Mouse (Mus musculus): ENCODE results near the gene Ezh1. TPM values are rescaled to one million over a fixed set of nuclear protein-coding genes. Genes with fewer than 3 reads are reported as not detected.

Gene Ezh1
- polyA plus RNA-seq, 1 experiment, result 4.5 TPM

DNA sequence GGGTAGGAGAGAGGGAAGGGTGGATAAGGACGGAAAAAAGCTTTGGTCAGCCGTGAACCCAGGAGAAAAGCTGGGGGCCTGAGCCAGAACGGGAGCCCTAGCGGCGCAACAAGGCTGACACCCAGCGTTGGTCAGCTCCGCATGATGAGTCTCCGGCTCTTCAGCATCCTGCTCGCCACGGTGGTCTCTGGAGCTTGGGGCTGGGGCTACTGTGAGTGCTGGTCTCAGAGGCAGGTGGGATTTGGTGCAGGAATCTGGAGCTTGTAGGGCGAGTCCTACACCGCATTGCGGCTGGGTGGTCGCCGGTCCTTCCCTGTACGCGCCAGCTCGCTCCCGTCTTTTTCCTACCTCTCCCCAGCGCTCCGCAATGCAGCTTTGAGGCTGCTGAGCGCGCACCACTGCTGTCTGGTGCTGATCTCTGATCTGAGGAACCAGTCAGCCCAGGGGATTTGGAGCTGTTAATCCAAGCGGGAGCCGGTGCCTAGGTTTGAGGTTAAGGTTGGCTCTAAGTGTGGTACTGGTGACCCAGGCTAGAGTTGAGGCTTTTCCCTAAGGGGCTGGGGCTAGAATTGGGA is 50.1 kb downstream of the Ezh1 start:
- no peak overlapping the region for H3ac ChIP-seq (ENCODE audit: control insufficient read depth, insufficient read length, low read depth)
- H3K27me3 ChIP-seq (ENCODE audit: control insufficient read depth, insufficient read depth, insufficient read length), result no peaks in the 10 kb centered on the region
- H3K36me3 ChIP-seq (ENCODE audit: control insufficient read depth, insufficient read depth), result no peaks in the 10 kb centered on the region
- no peaks in the 10 kb centered on the region for H3K79me3 ChIP-seq (ENCODE audit: low read depth)
- no peak overlapping the region for H3K4me3 ChIP-seq (ENCODE audit: insufficient read depth, poor library complexity, severe bottlenecking)
- no peak for TF ChIP-seq USF1 (IDR thresholded peaks at IDR 0.05; ENCODE audit: low read depth)
- no peak for TF ChIP-seq MYOD1 (IDR thresholded peaks at IDR 0.05; ENCODE audit: control insufficient read depth, insufficient read length, low read depth)
- TF ChIP-seq CEBPB (IDR thresholded peaks at IDR 0.05; ENCODE audit: low read depth), result no peak
- TF ChIP-seq CTCF (IDR thresholded peaks at IDR 0.05; ENCODE audit: control insufficient read depth, insufficient read depth, insufficient read length), result peak; percentile 25
- TF ChIP-seq FOSL1 (IDR thresholded peaks at IDR 0.05; ENCODE audit: insufficient read depth, low read length, poor library complexity, severe bottlenecking), result no peak
- no peak for TF ChIP-seq MAX (IDR thresholded peaks at IDR 0.05)
- H3K79me2 ChIP-seq (ENCODE audit: control insufficient read depth, insufficient read depth), result no peaks in the 10 kb centered on the region

DNA sequence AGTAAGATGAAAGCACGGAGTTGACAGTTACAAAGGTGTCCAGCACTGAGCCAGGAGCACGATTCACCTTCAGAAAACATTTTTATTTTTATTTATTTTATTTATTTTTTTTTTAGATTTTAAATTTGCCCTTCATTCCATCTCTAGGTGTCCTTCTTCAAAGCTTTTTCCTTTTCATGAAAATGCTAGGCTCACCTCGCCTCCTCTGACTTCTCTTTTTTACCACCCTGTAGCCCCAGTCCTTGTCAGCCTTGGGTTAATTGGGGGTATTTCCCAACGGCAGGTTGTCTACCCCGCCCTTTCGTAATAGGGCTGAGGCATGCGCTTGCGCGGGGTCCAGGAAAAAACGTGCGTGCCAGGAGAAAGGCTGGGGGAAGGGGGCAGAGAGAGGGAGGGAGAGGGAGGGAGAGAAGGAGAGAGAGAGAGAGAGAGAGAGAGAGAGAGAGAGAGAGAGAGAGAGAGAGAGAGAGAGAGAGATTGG is 50.6 kb downstream of the Ezh1 start:
- no peaks in the 10 kb centered on the region for H3K27me3 ChIP-seq (ENCODE audit: control insufficient read depth, insufficient read depth, insufficient read length)
- TF ChIP-seq USF1 (IDR thresholded peaks at IDR 0.05; ENCODE audit: low read depth) (no peak), MAX (IDR thresholded peaks at IDR 0.05) (no peak), MYOD1 (IDR thresholded peaks at IDR 0.05; ENCODE audit: control insufficient read depth, insufficient read length, low read depth) (no peak), CTCF (IDR thresholded peaks at IDR 0.05; ENCODE audit: control insufficient read depth, insufficient read depth, insufficient read length) (no peak), CEBPB (IDR thresholded peaks at IDR 0.05; ENCODE audit: low read depth) (no peak), FOSL1 (IDR thresholded peaks at IDR 0.05; ENCODE audit: insufficient read depth, low read length, poor library complexity, severe bottlenecking) (no peak), MYOG (IDR thresholded peaks at IDR 0.05; ENCODE audit: control insufficient read depth, extremely low read depth, insufficient read length) (no peak)
- peaks cover 3% of the 10 kb centered on the region for H3K79me2 ChIP-seq (ENCODE audit: control insufficient read depth, insufficient read depth)
- H3K36me3 ChIP-seq (ENCODE audit: control insufficient read depth, insufficient read depth), result no peaks in the 10 kb centered on the region
- no peak overlapping the region for H3ac ChIP-seq (ENCODE audit: control insufficient read depth, insufficient read length, low read depth)
- no peak overlapping the region for H3K4me3 ChIP-seq (ENCODE audit: insufficient read depth, poor library complexity, severe bottlenecking)
- H3K79me3 ChIP-seq (ENCODE audit: low read depth), result no peaks in the 10 kb centered on the region

DNA sequence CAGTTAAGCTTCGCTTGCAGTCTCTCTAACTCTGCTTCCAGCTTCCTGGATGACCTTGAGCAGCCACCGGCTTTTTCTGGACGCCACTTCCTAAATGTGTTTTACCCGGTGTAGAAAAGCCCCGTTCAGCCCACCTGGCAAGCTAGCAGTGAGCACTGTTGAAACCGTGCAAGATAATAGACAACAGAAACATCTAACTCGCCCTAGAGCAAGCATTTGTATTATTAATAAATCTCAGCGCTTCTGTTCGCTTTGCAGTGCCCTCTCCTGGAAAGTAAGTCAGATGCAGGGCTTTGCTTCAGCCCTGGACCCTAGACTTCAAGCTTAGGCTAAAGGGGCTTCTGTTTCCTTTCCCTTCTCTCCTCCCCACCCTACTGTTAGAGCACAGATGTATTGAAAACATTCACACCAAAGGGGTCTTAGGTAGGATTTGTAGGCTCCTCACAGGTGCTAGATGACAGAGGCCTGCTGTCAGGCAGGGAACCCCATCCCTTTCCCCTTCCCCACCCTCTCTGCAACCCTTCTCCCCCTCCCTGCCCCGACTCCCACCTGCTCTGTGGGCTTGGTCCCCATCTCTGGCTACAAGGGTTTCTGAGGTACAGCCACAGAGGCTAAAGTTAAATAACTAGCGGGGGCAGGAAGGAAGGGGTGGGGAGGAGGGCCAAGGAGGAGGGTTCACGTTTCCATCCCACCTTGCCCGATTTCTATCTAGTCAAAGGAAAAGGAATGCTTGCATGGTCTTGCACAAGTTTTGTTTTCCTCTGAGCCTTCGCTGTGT is 51.2 kb downstream of the Ezh1 start, which contains the start of gene Ccr10:
TSS of gene Ccr10 (minus strand) at position 593 of the 778 bp plus-strand sequence.
- Histone ChIP-seq H3ac (ENCODE audit: control insufficient read depth, insufficient read length, low read depth) (no peak within 1 kb of the TSS), H3K27me3 (ENCODE audit: control insufficient read depth, insufficient read depth, insufficient read length) (no peaks in the 10 kb centered on the region), H3K79me3 (ENCODE audit: low read depth) (peaks cover 4% of the 10 kb centered on the region), H3K4me3 (ENCODE audit: insufficient read depth, poor library complexity, severe bottlenecking) (peak within 1 kb of the TSS; percentile 29), H3K36me3 (ENCODE audit: control insufficient read depth, insufficient read depth) (no peaks in the 10 kb centered on the region), H3K79me2 (ENCODE audit: control insufficient read depth, insufficient read depth) (peaks cover 9% of the 10 kb centered on the region)
- TF ChIP-seq MYOD1 (IDR thresholded peaks at IDR 0.05; ENCODE audit: control insufficient read depth, insufficient read length, low read depth) (no peak), MAX (IDR thresholded peaks at IDR 0.05) (no peak), FOSL1 (IDR thresholded peaks at IDR 0.05; ENCODE audit: insufficient read depth, low read length, poor library complexity, severe bottlenecking) (no peak), CTCF (IDR thresholded peaks at IDR 0.05; ENCODE audit: control insufficient read depth, insufficient read depth, insufficient read length) (no peak), MYOG (IDR thresholded peaks at IDR 0.05; ENCODE audit: control insufficient read depth, extremely low read depth, insufficient read length) (no peak), USF1 (IDR thresholded peaks at IDR 0.05; ENCODE audit: low read depth) (no peak), CEBPB (IDR thresholded peaks at IDR 0.05; ENCODE audit: low read depth) (no peak)

DNA sequence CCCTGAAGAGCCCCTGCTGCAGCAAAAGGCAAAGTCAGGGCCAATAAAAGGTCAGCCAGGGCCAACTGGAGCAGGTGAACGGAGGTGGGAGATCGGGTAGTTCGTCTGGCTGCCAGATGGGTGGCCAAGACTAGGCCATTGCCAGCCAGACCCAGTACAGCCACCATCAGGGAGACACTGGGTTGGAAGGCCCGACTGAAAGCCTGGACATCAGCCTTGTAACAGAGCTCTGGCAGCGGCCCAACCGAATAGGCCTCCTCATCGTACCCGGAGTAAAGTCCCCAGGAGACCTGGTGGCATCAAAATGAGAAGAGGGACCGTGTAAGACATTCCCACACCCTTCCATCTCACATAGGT is 51.9 kb downstream of the Ezh1 start:
- no peak for TF ChIP-seq CEBPB (IDR thresholded peaks at IDR 0.05; ENCODE audit: low read depth)
- no peak for TF ChIP-seq MYOG (IDR thresholded peaks at IDR 0.05; ENCODE audit: control insufficient read depth, extremely low read depth, insufficient read length)
- no peak for TF ChIP-seq MYOD1 (IDR thresholded peaks at IDR 0.05; ENCODE audit: control insufficient read depth, insufficient read length, low read depth)
- no peak for TF ChIP-seq USF1 (IDR thresholded peaks at IDR 0.05; ENCODE audit: low read depth)
- TF ChIP-seq CTCF (IDR thresholded peaks at IDR 0.05; ENCODE audit: control insufficient read depth, insufficient read depth, insufficient read length), result no peak
- no peak for TF ChIP-seq FOSL1 (IDR thresholded peaks at IDR 0.05; ENCODE audit: insufficient read depth, low read length, poor library complexity, severe bottlenecking)
- TF ChIP-seq MAX (IDR thresholded peaks at IDR 0.05), result no peak
- no peaks in the 10 kb centered on the region for H3K27me3 ChIP-seq (ENCODE audit: control insufficient read depth, insufficient read depth, insufficient read length)
- H3ac ChIP-seq (ENCODE audit: control insufficient read depth, insufficient read length, low read depth), result no peak overlapping the region
- peak overlapping the region; percentile 29 for H3K4me3 ChIP-seq (ENCODE audit: insufficient read depth, poor library complexity, severe bottlenecking)
- H3K79me2 ChIP-seq (ENCODE audit: control insufficient read depth, insufficient read depth), result peaks cover 16% of the 10 kb centered on the region
- no peaks in the 10 kb centered on the region for H3K36me3 ChIP-seq (ENCODE audit: control insufficient read depth, insufficient read depth)
- H3K79me3 ChIP-seq (ENCODE audit: low read depth), result peaks cover 11% of the 10 kb centered on the region

DNA sequence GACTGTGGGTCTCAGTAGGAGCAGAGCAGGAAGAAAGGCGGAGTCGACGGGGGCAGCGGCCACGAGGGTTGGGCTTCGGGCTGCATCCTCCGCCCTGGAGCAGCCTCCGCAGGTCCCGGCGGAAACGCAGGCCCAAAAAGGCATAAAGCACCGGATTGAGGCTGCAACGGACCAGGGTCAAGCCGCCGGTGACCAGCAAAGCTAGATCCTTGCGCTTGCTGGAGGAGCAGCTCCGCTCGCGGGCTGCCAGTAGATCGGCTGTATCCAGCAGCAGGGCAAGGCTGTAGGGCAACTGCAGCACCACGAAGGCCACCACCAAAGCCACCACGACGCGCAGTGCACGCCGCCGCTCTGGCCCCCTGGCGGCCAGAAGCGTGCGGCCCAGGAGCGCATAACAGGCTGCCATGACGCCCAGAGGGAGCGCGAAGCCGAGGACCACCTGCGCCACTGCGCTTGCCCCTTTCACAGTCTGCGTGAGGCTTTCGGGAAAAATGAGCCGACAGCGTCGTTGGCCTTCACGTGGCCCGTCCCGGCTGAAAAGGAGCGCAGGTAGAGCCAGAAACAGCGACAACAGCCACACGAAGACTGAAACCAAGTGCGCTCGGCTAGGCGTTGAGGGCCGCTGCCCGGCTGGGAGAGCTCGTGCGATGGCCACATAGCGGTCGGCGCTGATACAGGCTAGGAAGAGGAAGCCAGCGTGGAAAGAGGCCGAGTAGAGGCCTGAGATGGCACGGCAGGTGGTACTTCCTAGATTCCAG is 52.5 kb downstream of the Ezh1 start:
- Histone ChIP-seq H3K4me3 (ENCODE audit: insufficient read depth, poor library complexity, severe bottlenecking) (peak overlapping the region; percentile 29), H3K27me3 (ENCODE audit: control insufficient read depth, insufficient read depth, insufficient read length) (no peaks in the 10 kb centered on the region)
- TF ChIP-seq CTCF (IDR thresholded peaks at IDR 0.05; ENCODE audit: control insufficient read depth, insufficient read depth, insufficient read length), result peak; percentile 99
- no peak for TF ChIP-seq FOSL1 (IDR thresholded peaks at IDR 0.05; ENCODE audit: insufficient read depth, low read length, poor library complexity, severe bottlenecking)
- TF ChIP-seq MAX (IDR thresholded peaks at IDR 0.05), result peak; percentile 94
- TF ChIP-seq MYOD1 (IDR thresholded peaks at IDR 0.05; ENCODE audit: control insufficient read depth, insufficient read length, low read depth), result no peak
- no peak for TF ChIP-seq CEBPB (IDR thresholded peaks at IDR 0.05; ENCODE audit: low read depth)
- TF ChIP-seq USF1 (IDR thresholded peaks at IDR 0.05; ENCODE audit: low read depth), result no peak
- no peak for TF ChIP-seq MYOG (IDR thresholded peaks at IDR 0.05; ENCODE audit: control insufficient read depth, extremely low read depth, insufficient read length)

More for the DNA sequence above, 52.5 kb downstream of the Ezh1 start:
- H3ac ChIP-seq (ENCODE audit: control insufficient read depth, insufficient read length, low read depth), result peak overlapping the region; percentile 65
- no peaks in the 10 kb centered on the region for H3K36me3 ChIP-seq (ENCODE audit: control insufficient read depth, insufficient read depth)
- H3K79me2 ChIP-seq (ENCODE audit: control insufficient read depth, insufficient read depth), result peaks cover 22% of the 10 kb centered on the region
- H3K79me3 ChIP-seq (ENCODE audit: low read depth), result peaks cover 17% of the 10 kb centered on the region

All from C2C12 (cell line).